Mouse (Mus musculus) liver, embryonic 16.5 days (tissue): ENCODE data around the gene Rab42. TPM values are rescaled to one million over a fixed set of nuclear protein-coding genes. Genes with fewer than 3 reads are reported as not detected.
"Not testable (repeated sequence)": the region's sequence is repeated elsewhere in the genome, so short reads cannot be mapped to it uniquely, and the experiment has no call there.

Experiments
- ATAC-seq: fragments of 200-750 bp; cut with Nextera tagmentation; 2 replicates; pipeline ENCODE4 v1.8.0; 2017; ENCODE audit warnings: low read depth, mild to moderate bottlenecking, moderate number of reproducible peaks, moderate library complexity
- H3K27ac ChIP-seq: fragments of 300-500 bp; sonication (generic); 2 replicates; pipeline ENCODE4 v1.5.1; 2014; ENCODE audit warnings: mild to moderate bottlenecking, low read length
- H3K27me3 ChIP-seq: fragments of 300-500 bp; sonication (generic); 2 replicates; pipeline ENCODE4 v1.6.1; 2014; ENCODE audit warnings: low read depth, low read length, mixed read lengths; ENCODE audit not compliant: control insufficient read depth, insufficient read depth
- H3K36me3 ChIP-seq: fragments of 300-500 bp; sonication (generic); 2 replicates; pipeline ENCODE4 v1.6.1; 2014; ENCODE audit warnings: mild to moderate bottlenecking; ENCODE audit not compliant: control insufficient read depth, insufficient read depth
- H3K4me1 ChIP-seq: fragments of 300-500 bp; sonication (generic); 2 replicates; pipeline ENCODE4 v1.6.1; 2014; ENCODE audit warnings: low read depth, low read length, mixed read lengths; ENCODE audit not compliant: control insufficient read depth
- H3K4me2 ChIP-seq: fragments of 300-500 bp; sonication (generic); 2 replicates; pipeline ENCODE4 v1.6.1; 2014; ENCODE audit warnings: low read depth, low read length, mixed read lengths
- H3K4me3 ChIP-seq: fragments of 300-500 bp; sonication (generic); 2 replicates; pipeline ENCODE4 v1.5.1; 2014; ENCODE audit warnings: low read depth, mild to moderate bottlenecking, low read length
- H3K9ac ChIP-seq: fragments of 300-500 bp; sonication (generic); 2 replicates; pipeline ENCODE4 v1.6.1; 2014; ENCODE audit warnings: low read depth, low read length
- H3K9me3 ChIP-seq: fragments of 300-500 bp; sonication (generic); replicated peaks from 2 replicates; pipeline ENCODE4 v1.6.1; 2016; ENCODE audit warnings: low read length; ENCODE audit not compliant: control insufficient read depth
- WGBS: fragments of 180-500 bp; shearing (Covaris S2); extraction: QIAGEN DNeasy Blood & Tissue Kit; methylation state at CpG from one replicate; pipeline ENCODE4 v1.1.7; 2014; ENCODE audit not compliant: insufficient replicate concordance; 5-methylcytosine and 5-hydroxymethylcytosine counted together
- polyA plus RNA-seq: library from polyadenylated mRNA; unstranded; fragments of >200 nt; fragmentation: Nextera tagmentation; extraction: Ambion mirVana; gene quantifications from 2 replicates; pipeline ENCODE4 v1.2.1, GENCODE M21; 2015

Rab42 gene
- polyA plus RNA-seq, 1 experiment from 2014 or later = 0.41 TPM

DNA sequence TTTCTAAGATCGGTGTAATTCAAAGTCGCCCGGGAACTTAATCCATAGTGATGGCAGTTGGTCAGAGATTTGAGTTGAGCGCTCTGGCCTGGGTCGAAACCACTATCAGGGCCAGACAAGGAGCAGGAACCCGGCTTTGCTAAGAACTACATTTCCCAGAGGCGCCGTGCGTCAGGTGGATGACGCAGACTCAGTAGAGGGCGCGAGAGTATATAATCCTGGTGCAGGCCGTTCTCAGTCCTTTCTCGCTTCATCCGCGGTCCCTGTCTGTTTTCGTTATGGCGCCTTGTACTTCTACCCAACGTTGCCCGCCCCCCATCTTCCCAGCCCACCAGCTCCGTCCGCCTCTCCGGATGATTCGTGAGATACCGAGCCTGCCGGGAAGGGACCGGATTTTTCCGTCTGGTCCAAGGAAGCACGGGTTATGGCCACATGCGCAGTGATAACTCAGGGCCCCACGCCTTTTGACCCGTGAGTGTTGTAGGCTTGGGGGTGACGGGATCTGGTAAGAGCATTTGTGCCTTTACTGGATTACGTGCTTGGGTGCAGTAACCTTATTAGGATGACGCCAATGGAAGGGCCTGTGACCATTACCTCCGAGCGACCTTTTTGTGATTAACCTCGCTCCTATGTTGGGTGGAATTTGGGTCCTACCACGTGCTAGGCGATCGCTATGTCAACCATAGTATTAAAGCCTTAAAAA is 5.4 kb upstream of the Rab42 start:
- Histone ChIP-seq H3K4me1 (peaks cover 21% of the 10 kb centered on the region), H3K27me3 (no peaks in the 10 kb centered on the region), H3K27ac (peak overlapping the region; percentile 81), H3K9ac (peak overlapping the region; percentile 78), H3K4me3 (peak overlapping the region; percentile 76), H3K36me3 (peaks cover 12% of the 10 kb centered on the region), H3K4me2 (peak overlapping the region; percentile 81), H3K9me3 (no peaks in the 10 kb centered on the region)
- ATAC-seq = peak; percentile 93
- WGBS = under 1% methylated on average over 41 of the region's 41 CpGs

DNA sequence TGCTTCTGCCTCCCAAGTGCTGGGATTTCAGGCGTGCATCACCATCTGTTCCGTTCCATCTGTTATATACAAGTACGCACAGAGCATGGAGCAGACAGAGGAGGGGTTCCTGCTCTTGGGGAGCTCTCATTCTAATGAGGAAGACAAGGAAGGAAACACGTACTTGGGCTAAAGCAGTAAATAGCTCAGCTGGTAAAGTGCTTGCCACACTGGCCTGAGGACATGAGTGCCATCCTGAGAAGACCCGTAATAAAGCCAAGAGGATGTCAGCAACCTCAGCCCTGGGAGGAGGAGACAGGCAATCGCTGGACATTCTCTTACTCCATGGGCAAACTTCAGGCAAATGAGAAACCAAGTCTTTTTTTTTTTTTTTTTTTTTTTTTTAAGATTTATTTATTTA is 2.8 kb upstream of the Rab42 start:
- WGBS = 50% methylated on average over 6 of the region's 6 CpGs

DNA sequence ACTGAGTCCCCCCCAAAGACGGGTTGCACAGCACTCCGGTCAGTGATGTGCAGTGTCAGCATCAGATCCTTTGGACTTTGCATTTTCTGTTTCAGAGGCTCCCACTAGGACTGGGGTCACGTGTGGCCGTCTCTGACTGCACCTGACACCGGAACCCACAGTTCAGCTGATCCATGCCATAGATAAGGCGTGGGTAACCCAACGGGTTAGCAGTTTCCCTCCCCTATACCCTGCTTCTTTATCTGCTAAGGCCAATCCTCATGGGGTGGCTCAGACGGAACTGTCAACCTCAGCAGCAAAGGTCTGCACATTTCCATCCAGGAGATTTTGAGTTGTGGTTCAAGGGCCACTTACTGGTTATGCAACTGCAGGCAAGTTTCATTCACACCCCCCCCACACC is 2.1 kb upstream of the Rab42 start:
- Histone ChIP-seq H3K9ac (no peak overlapping the region), H3K4me1 (peaks cover 32% of the 10 kb centered on the region), H3K9me3 (no peaks in the 10 kb centered on the region), H3K27me3 (no peaks in the 10 kb centered on the region), H3K4me3 (no peak overlapping the region), H3K27ac (no peak overlapping the region), H3K4me2 (no peak overlapping the region), H3K36me3 (peaks cover 3% of the 10 kb centered on the region; the same call in 1 of the 2 replicates)
- ATAC-seq = no peak
- WGBS = 23% methylated on average over 8 of the region's 8 CpGs

More for the DNA sequence above, 2.8 kb upstream of the Rab42 start:
- no peak overlapping the region for H3K9ac ChIP-seq
- H3K27ac ChIP-seq = no peak overlapping the region
- no peak overlapping the region for H3K4me3 ChIP-seq
- H3K4me2 ChIP-seq = no peak overlapping the region
- no peaks in the 10 kb centered on the region for H3K9me3 ChIP-seq
- H3K4me1 ChIP-seq = peaks cover 34% of the 10 kb centered on the region
- H3K27me3 ChIP-seq = no peaks in the 10 kb centered on the region
- no peak for ATAC-seq
- peaks cover 10% of the 10 kb centered on the region for H3K36me3 ChIP-seq

DNA sequence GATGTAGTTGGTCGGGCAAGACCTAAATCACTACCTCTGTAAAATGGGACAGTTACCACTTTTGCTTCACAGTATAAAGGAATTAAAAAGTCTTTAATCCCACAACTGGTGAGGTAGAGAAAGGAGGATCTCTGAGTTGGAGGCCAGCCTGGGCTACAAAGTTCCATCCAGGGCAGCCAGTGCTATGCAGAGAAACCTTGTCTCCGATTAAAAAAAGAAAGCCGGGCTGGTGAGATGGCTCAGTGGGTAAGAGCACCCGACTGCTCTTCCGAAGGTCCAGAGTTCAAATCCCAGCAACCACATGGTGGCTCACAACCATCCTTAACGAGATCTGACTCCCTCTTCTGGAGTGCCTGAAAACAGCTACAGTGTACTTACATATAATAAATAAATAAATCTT is 299 bp upstream of the Rab42 start:
- peak overlapping the region; percentile 65; the same call in 1 of the 2 replicates for H3K9ac ChIP-seq
- H3K27me3 ChIP-seq, H3K36me3 ChIP-seq, H3K9me3 ChIP-seq, H3K27ac ChIP-seq, ATAC-seq: not testable (repeated sequence)
- peak overlapping the region; percentile 65 for H3K4me3 ChIP-seq
- 47% methylated on average over 6 of the region's 6 CpGs for WGBS
- peak overlapping the region; percentile 76 for H3K4me2 ChIP-seq
- H3K4me1 ChIP-seq = peaks cover 22% of the 10 kb centered on the region

DNA sequence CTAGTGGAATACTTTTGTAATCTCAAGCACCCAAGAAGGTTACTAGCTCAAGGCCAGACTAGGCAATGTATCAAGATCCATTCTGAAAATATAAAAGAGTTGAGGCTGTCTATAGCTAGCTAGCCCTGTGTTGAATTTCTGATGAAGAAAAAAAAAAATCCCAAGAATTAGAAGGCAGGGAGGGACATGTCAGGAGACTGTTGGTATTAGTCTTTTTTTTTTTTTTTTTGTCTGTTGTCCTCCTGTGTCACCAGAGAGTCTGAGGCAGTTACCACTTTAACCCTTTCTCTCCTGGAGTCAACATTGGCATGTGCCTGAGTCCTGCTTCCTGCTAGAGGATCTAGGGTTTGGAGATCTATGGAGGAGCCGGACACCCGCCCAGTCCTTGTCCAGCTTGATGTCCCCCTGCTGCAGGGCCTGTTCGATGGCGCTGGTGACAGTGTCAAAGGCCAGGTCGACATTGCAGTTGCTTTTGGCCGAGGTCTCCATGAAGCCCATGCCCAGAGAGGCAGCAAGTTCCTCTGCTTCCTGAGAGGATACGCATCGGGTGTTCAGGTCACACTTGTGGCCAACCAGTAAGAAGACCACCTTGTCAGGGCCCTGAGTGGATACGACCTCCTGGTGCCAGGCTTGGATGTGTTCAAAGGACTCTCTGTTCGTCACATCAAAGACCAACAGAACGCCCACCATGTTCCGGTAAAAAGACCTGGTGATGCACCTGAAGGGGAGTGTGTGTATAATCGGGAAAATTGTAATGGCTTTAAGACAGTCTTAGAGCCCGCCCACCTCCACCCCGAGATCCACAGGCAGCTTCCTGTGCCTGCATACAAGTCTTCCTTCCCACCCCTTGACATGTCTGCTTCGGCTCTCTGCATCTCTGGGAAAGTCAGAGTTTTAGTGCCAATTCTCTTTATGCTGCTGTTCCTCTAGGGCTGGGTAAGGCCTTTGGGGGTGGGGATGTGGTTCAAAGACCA is 933 bp downstream of the Rab42 start:
- H3K4me2 ChIP-seq = peak overlapping the region; percentile 76
- no peaks in the 10 kb centered on the region for H3K27me3 ChIP-seq
- H3K9ac ChIP-seq = peak overlapping the region; percentile 65
- 52% methylated on average over 16 of the region's 16 CpGs for WGBS
- ATAC-seq = no peak
- H3K27ac ChIP-seq = no peak overlapping the region
- H3K4me1 ChIP-seq = peaks cover 22% of the 10 kb centered on the region
- H3K36me3 ChIP-seq = no peaks in the 10 kb centered on the region
- H3K9me3 ChIP-seq = no peaks in the 10 kb centered on the region
- H3K4me3 ChIP-seq = peak overlapping the region; percentile 65

DNA sequence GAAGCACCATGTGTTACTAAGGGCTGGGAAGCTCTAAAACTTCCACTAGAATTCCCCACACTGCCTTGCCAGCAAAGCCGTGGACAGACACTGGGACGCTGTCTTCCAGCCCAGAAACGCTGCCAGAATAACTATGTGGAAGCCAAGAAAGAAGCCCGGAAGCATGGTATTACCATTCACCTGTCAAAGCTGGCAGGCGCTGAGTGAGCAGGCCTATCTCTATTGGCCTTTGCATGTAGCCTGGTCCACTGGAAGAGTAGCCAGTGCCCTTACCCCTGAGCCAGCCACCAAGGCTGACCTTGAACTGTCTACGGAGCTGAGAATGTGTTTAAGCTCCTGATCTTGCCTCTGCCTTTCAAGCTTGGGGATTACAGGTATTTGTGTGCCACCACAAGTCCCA is 1.7 kb downstream of the Rab42 start:
- Histone ChIP-seq H3K9me3 (no peaks in the 10 kb centered on the region), H3K4me2 (no peak overlapping the region), H3K27me3 (no peaks in the 10 kb centered on the region), H3K4me3 (no peak overlapping the region), H3K9ac (no peak overlapping the region), H3K4me1 (peaks cover 22% of the 10 kb centered on the region), H3K27ac (no peak overlapping the region), H3K36me3 (no peaks in the 10 kb centered on the region)
- 74% methylated on average over 6 of the region's 6 CpGs for WGBS
- no peak for ATAC-seq

DNA sequence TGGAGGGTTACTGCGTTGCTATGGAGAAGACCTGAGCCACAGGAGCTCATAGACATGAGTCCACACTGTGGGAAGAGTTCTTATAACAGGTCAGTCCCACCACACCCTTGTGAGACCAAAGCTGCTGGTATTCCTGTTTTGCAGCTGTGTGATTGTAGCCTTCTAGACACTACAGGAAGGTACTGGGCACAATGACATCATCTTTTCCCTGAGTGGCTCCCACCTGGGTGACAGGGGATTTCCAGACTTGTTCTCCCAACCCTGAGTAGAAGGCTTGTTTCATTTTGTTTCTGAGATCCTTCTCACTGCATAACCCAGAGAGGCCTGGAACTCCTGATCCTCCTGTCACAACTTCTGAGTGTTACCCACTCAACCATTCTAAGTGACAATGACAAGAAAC is 3.3 kb downstream of the Rab42 start:
- no peak for ATAC-seq
- H3K9ac ChIP-seq = no peak overlapping the region
- WGBS = 69% methylated on average over 1 of the region's 1 CpGs
- H3K4me2 ChIP-seq = no peak overlapping the region
- H3K27me3 ChIP-seq = no peaks in the 10 kb centered on the region
- H3K36me3 ChIP-seq = no peaks in the 10 kb centered on the region
- no peaks in the 10 kb centered on the region for H3K9me3 ChIP-seq
- H3K4me1 ChIP-seq = peaks cover 13% of the 10 kb centered on the region
- H3K4me3 ChIP-seq = no peak overlapping the region
- H3K27ac ChIP-seq = no peak overlapping the region

DNA sequence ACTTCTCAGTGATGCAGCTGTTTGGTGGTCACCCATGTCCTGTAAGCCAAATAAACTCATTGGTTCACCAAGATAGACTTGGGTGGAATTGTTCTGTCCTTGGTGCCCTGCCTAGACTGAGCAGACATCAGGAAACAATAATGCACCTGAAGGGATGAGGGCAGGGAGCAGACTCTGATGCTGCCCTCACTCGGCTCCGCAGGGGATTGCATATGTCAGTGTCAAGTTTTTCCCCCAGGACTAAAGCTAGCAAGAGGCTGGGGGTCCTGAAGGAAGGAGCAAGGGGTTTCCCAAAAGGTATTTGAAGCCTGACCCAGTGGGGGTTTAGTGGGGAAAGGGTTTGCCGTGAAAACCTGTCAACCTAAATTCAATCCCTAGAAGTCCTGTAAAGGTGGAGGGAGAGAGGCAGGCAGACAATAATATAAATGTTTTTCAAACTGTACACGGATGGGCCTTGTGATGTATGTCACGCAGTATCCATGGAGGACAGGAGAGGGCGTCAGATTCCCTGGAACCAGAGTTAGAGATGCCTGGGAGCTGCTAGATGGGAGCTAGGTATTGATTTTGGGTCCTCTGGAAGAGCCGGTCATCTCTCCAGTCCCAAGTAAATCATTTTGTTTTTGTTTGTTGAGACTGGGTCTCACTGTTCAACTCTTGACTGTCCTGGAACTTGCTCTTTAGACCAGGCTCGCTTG is 7.3 kb downstream of the Rab42 start:
- WGBS = 49% methylated on average over 8 of the region's 8 CpGs
- no peak overlapping the region for H3K9ac ChIP-seq
- no peak overlapping the region for H3K27ac ChIP-seq
- no peak overlapping the region for H3K4me2 ChIP-seq
- H3K4me1 ChIP-seq = no peaks in the 10 kb centered on the region
- no peaks in the 10 kb centered on the region for H3K27me3 ChIP-seq
- no peak overlapping the region for H3K4me3 ChIP-seq
- H3K36me3 ChIP-seq = peaks cover 22% of the 10 kb centered on the region
- no peak for ATAC-seq
- peaks cover 5% of the 10 kb centered on the region for H3K9me3 ChIP-seq
